18 mouse cellular contexts compared by ENCODE assay signal in the genomic region with DNA sequence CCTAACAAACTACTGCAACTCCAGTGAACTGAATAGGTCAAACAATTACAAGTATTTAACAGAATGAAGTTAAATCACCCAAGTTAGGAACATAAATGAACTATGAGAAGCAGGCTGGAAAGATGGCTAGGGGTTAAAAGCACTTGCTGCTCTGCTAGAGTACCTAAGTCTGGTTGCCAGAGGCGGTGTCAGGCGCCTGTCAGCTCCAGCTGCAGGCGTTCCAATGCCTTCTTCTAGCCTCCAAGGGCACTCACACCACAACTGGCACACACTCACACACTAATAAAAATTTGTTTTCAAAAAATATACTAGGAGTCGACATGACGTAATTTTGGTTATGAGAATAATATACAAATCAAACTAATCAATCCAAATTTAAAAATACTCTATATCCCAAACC. TPM values are rescaled to one million over a fixed set of nuclear protein-coding genes. Genes with fewer than 3 reads are reported as not detected.
A peak's percentile ranks its signal among the peaks of the same experiment; 100 is the strongest.
DNase-seq lines count a peak whose midpoint lies in the region; TF ChIP-seq lines count a peak whose summit lies in the region.
"Had no signal": no experiment of that assay in that cellular context is flagged by ENCODE, and none has a peak within 500 bp of the region (broad histone marks: within the 10 kb centered on the region; RNA-seq: fewer than 3 reads in every experiment).

No protein-coding gene starts in this region.

- H3K27me3 ChIP-seq in cerebellum, adult 2 months (ENCODE audit: control insufficient read depth, insufficient read depth, low read length), result no peaks in the 10 kb centered on the region
- H3K27me3 ChIP-seq in heart, adult 2 months (ENCODE audit: control insufficient read depth, insufficient read depth, low read length), result no peaks in the 10 kb centered on the region
- H3K27me3 ChIP-seq in heart, embryonic 10.5 days (ENCODE audit: insufficient read depth, poor library complexity, severe bottlenecking), result no peaks in the 10 kb centered on the region
- H3K27me3 ChIP-seq: forebrain, embryonic 13.5 days; limb, embryonic 13.5 days; megakaryocyte, embryonic 14.5 days; midbrain, embryonic 12.5 days; neural tube, embryonic 12.5 days had no signal

- TF ChIP-seq POLR2A in cerebellum, adult 2 months (IDR thresholded peaks at IDR 0.05; ENCODE audit: borderline replicate concordance, insufficient read depth, low read length), result no peak
- TF ChIP-seq POLR2A in heart, adult 2 months (IDR thresholded peaks at IDR 0.05; ENCODE audit: insufficient read depth, low read depth, low read length), result no peak

- intact Hi-C loops in heart, adult 2 months (cut with DNase I), result loop anchor here (5.0 kb wide), 1 partner anchor 181 kb away; no protein-coding TSS in a partner anchor
- intact Hi-C loops in heart, postnatal 14 days (cut with DNase I), result no loop called here

- TF ChIP-seq EP300 in heart, adult 2 months (IDR thresholded peaks at IDR 0.05; ENCODE audit: insufficient read depth, low read depth, low read length), result no peak

- H3K9ac ChIP-seq in heart, adult 2 months (ENCODE audit: low read depth, low read length), result no peak overlapping the region
- H3K9ac ChIP-seq: forebrain, embryonic 13.5 days; hindbrain, embryonic 14.5 days; limb, embryonic 13.5 days; midbrain, embryonic 12.5 days; neural tube, embryonic 12.5 days had no signal

- 80% methylated on average over 5 of the region's 5 CpGs for WGBS in cerebellum, adult 2 months
- WGBS in heart, adult 2 months, result 57% methylated on average over 5 of the region's 5 CpGs
- 85% methylated on average over 5 of the region's 5 CpGs for WGBS in heart, embryonic 10.5 days

- H3K9me3 ChIP-seq in heart, embryonic 10.5 days, result no peaks in the 10 kb centered on the region
- H3K9me3 ChIP-seq: forebrain, embryonic 13.5 days; limb, embryonic 13.5 days; megakaryocyte, embryonic 14.5 days; midbrain, embryonic 12.5 days; neural tube, embryonic 12.5 days had no signal

- H3K4me1 ChIP-seq in cerebellum, adult 2 months (ENCODE audit: control insufficient read depth, insufficient read depth, low read length), result no peaks in the 10 kb centered on the region
- H3K4me1 ChIP-seq in heart, adult 2 months (ENCODE audit: control insufficient read depth, insufficient read depth, low read length), result peaks cover 5% of the 10 kb centered on the region
- no peaks in the 10 kb centered on the region for H3K4me1 ChIP-seq in heart, embryonic 10.5 days
- H3K4me1 ChIP-seq: forebrain, embryonic 13.5 days; midbrain, embryonic 12.5 days; neural tube, embryonic 12.5 days had no signal

- H3K36me3 ChIP-seq in heart, adult 2 months (ENCODE audit: control insufficient read depth, insufficient read depth, low read length), result peaks cover 61% of the 10 kb centered on the region
- peaks cover 96% of the 10 kb centered on the region for H3K36me3 ChIP-seq in heart, embryonic 10.5 days

- no peak overlapping the region for H3K4me3 ChIP-seq in cerebellum, adult 2 months (replicated peaks; ENCODE audit: insufficient read depth, low read depth, low read length)
- H3K4me3 ChIP-seq in heart, adult 2 months, result no peak overlapping the region
- no peak overlapping the region for H3K4me3 ChIP-seq in heart, embryonic 10.5 days
- H3K4me3 ChIP-seq: forebrain, embryonic 13.5 days; limb, embryonic 13.5 days; megakaryocyte, embryonic 14.5 days; midbrain, embryonic 12.5 days; myocyte; neural tube, embryonic 12.5 days had no signal

- H3K27ac ChIP-seq in cerebellum, adult 2 months (ENCODE audit: insufficient read depth, low read length), result 0 out of 2 replicates have a peak overlapping the region, but pooled peaks have one; percentile 16
- H3K27ac ChIP-seq in heart, adult 2 months, result peak overlapping the region; percentile 54
- no peak overlapping the region for H3K27ac ChIP-seq in heart, embryonic 10.5 days
- H3K27ac ChIP-seq: forebrain, embryonic 13.5 days; hindbrain, embryonic 14.5 days; limb, embryonic 13.5 days; midbrain, embryonic 12.5 days; neural tube, embryonic 12.5 days had no signal

- peaks cover 4% of the 10 kb centered on the region; the same call in 1 of the 2 replicates for H3K79me2 ChIP-seq in heart, adult 2 months (replicated peaks; ENCODE audit: control insufficient read depth, insufficient read depth, low read length)

- DNase-seq in cerebellum, adult 2 months, result no peak
- DNase-seq in cerebellum, postnatal 25 days, result no peak
- peak in 1 of 2 experiments; percentile 30 for DNase-seq in heart, adult 2 months
- no peak for DNase-seq in heart, embryonic 10.5 days (ENCODE audit: low spot score)
- peak; percentile 42 for DNase-seq in adipocyte (ENCODE audit: low spot score)
- peak; percentile 17 to 18 for DNase-seq in heart, postnatal 14 days
- no peak for DNase-seq in spleen, adult 18-20 months
- DNase-seq: kidney, postnatal 10 days; lung, postnatal 4 days; right cerebral cortex, postnatal 4 days; thymus, postnatal 4 days had no signal

- TF ChIP-seq CTCF in cerebellum, adult 2 months (IDR thresholded peaks at IDR 0.05; ENCODE audit: borderline replicate concordance, insufficient read depth, low read depth, low read length), result no peak
- no peak for TF ChIP-seq CTCF in heart, adult 2 months (IDR thresholded peaks at IDR 0.05)

RNA-seq across cellular contexts. Expression of a gene that starts 11.2 kb away (rescaled TPM):
- polyA plus RNA-seq in cerebellum, adult 2 months (2012; rRNA removed), result 26.9 and 28.1 TPM in 2 replicates
- total RNA-seq in heart, adult 2 months (2021), result 10 to 100 TPM; 17.7 to 18.2 TPM
- 8.2 and 17.8 TPM in 2 replicates for polyA plus RNA-seq in heart, adult 2 months (2012; rRNA removed)
- polyA plus RNA-seq in heart, embryonic 10.5 days (2016; fragmentation: Nextera tagmentation; extraction: Ambion mirVana), result 42.8 and 43.9 TPM in 2 replicates
- 10 to 100 TPM; 28.6 to 30.3 TPM for total RNA-seq in heart, postnatal 14 days (2021)

Comparison
In these comparisons a context has a peak if more than half of its experiments do, and no peak if none do; other contexts are left out.
1. DNase-seq: peak in adipocyte (single experiment) and heart, postnatal 14 days (2 of 2); none in cerebellum, adult 2 months (0 of 2), cerebellum, postnatal 25 days (0 of 2), heart, embryonic 10.5 days (single experiment) and spleen, adult 18-20 months (0 of 2).